Mouse (Mus musculus) regulatory T cell (primary cell): ENCODE results near the gene Cd109.

Experiments used
- in situ Hi-C: fragments of 300-600 bp; cut with MboI, MseI; formaldehyde crosslinking; loops from one replicate; pipeline ENCODE4 v1.15.1; 2025; ENCODE audit warnings: high pct_unique_total_duplicates

Cd109 gene

DNA sequence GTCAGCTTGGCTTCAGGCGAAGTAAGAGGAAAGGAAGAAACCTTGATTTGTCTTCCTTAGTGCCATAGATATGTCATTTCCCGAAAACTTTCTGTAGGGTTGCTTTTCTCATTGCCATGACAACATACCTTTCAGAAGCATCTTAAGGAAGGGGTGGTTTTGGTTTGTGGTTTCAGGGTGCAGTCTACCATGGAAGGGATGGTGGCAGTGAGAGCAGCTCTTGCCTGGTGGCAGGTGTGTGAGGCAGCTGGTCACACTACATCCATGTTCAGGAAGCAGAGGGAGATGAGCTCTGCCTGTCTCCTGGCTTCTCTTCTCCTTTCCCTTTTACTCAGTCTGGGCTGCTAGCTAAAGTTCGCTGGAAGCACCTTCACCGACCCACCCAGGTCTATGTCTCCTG is 26.0 kb downstream of the Cd109 start:
- in situ Hi-C loops, result no loop called here

- in situ Hi-C loops, result no loop called here
Measured at GRCm38 (mm10) chr9:78646008-78646777, 30.8 kb downstream of the Cd109 start.

DNA sequence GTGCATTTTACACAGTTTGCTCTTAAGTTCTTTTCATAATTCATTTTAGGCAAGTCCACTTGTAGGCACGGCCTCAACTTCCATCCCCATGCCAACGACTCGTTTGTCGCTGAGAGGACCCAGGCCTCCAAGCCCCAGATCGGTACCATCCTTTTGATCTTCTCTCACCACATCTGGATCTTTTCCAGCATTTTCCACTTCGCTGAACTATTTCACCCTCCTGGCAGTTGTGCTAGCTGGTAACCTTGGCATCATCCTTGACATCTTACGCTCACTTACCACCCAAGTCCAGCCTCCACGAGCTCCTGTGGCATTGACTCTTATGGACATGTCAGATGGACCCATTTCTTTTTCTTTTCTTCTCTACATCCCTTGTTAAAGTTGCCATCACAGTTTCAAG is 33.3 kb downstream of the Cd109 start:
- in situ Hi-C loops, result no loop called here

DNA sequence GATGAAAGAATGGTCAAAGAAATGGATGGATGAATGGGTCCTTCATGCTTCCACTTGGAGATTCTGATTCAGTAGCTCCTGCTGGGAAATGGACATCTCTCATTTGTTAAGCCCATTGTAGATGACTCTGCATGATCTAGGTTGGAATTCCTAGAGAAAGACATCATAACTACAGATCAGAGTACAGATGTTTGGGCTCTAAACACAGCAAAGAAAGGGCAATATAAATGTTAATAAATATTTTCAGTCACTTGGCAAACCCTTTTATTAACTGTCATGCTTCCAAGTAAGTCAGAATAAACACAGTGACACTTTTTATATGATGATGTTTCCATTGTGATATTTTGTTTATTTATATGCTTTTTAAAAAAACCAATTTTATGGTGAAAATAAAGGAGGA is 34.1 kb downstream of the Cd109 start:
- in situ Hi-C loops, result no loop called here

DNA sequence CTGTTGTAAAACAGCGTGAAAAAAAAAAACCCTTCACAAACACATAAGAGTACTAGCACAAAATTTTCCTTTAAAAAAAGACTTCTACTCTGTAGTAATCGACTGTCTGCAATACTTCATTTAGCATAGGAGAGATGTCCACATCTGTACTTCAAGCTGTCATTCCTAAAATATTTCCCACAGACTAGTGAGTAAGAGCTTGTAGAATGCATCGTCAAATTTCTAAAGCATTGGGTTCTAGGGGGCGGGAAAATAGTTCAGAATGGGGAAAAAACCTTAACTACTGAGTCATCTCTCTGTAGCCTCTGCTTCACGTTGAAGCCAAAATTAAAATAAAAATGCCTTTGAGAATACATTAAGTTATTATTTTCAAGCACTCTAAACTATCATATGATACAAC is 42.2 kb downstream of the Cd109 start:
- in situ Hi-C loops, result no loop called here

GRCm38 (mm10) chr9:78671446-78671985 is 56.2 kb downstream of the Cd109 start:
- in situ Hi-C loops, result no loop called here

DNA sequence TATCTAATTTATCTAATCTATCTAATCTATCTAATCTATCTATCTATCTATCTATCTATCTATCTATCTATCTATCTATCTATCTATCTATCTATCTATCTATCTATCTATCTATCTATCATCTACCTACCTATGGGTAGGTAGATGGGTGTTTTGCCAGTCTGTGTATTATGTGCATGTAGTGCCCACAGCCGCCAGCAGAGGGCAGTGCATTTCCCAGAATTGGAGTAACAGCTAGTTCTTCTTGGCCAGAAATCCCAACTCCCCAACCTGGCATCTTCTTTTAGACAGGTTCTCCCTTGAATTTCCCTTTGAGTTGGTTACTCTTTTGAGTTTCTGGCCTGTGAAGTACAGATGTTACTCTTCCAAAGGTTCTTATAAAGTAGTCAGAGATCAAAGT is 85.3 kb downstream of the Cd109 start:
- in situ Hi-C loops, result no loop called here

- in situ Hi-C loops, result no loop called here
Measured at GRCm38 (mm10) chr9:78702509-78703239, 87.3 kb downstream of the Cd109 start.

DNA sequence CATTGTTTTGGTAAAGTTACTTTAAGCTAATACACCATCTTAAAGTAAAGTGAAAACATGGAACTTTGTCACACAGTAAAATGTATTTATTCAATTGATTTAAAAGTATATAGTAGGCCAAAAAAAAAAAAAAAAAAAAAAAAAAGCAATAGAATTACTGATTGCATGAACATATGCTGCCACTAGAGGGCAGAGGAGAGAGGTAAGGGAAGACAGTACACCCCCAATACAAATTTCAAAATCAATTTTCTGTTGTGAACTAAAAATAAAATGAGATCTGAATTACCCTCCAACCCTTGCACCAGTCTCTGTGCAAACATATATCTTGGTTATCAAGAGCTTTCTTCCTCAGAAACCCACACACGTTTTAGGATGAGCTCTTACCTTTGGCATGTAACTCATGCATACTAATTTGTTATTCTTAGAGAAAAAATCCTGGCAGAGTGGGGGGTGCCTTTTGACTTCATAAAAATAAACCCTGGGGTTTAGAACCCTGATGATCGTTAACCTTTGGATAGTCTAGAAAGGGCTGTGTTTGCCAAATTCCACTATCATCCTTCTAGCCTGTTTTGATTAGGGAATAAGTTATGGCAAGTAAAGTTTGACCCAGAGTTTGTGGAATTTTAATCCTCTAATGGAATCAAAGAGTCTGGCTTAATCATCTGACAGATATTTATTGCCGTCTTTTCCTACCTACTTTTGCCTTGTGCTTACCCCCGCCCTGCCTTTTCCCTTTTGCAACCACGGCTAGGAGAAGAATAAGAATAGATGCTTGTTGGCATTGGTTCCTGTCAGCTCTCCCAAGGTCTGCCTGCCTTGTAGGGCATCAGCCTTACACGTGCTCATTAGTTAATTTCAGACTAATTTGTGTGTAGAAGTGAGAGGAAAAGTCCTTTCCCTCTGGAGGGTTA is 105.8 kb downstream of the Cd109 start:
- in situ Hi-C loops, result loop anchor here (10.0 kb wide), 1 partner anchor 1646 kb away; no protein-coding TSS in a partner anchor

DNA sequence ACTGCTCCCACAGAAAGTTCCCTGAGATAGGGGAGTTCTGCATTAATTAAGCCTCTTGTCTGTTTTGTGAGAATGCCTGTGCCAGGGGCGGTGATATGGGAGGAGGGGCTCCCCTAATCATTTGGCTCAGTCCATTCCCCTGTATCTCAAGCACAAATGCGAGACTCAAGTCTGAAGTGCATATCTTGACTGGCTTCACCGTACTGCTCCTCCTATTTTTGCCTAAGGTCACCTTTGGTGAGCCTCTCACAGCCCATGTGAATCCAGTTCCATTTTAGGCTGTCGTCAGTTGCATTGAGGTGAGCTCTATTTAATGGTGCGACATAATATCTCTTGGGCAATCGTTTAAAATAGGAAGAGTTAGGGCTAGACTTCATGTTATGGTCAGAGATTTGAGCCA is 116.6 kb downstream of the Cd109 start:
- in situ Hi-C loops, result no loop called here

GRCm38 (mm10) chr9:78735519-78735918 is 120.2 kb downstream of the Cd109 start:
- in situ Hi-C loops, result no loop called here

DNA sequence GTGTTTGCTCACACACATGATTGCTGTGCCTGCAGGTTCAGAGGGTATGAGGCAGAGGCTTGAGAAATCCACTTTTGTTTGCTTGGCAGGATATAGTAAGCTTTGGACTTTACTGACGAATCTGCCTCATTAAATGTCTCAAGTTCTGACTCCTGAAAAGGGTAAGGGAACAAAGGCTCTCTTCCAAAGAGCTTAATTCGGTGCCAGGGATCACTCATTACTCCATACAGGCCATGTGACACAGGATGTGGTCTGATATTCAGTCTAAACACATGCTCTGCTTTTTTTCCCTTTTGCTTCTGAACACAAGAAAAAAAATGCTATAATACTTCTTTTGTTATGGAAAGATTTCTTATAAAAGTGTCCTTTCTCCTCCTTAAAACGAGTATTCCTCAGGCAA is 126.7 kb downstream of the Cd109 start:
- in situ Hi-C loops, result no loop called here

DNA sequence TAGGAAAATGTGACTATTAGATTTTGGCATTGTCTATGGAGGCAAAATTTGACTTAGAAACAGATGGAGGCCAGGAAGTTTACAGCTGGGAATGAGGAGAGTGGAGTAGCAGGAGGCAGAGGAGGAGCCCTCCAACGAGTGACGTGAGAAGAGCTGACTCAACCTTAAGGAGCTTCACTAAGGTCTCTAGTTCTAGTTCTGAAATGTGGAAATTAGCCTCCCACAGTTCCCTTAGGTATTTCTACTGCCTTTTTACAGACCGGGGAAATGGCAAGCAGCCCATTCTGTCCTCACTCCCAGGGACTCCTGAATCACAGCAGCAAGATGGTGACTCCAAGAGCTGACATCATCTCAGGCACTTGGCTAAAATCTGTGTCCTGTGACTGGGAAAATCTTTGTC is 134.9 kb downstream of the Cd109 start:
- in situ Hi-C loops, result loop anchor here (25.0 kb wide), 1 partner anchor 1287 kb away; no protein-coding TSS in a partner anchor
